Mouse (Mus musculus) inflammation-experienced regulatory T-cells (primary cell): ENCODE measurements around the gene Fancd2os. TPM values are rescaled to one million over a fixed set of nuclear protein-coding genes. Genes with fewer than 3 reads are reported as not detected.

ENCODE experiments used
- polyA plus RNA-seq, 2 experiments: library from polyadenylated mRNA; unstranded; fragments of 100-300 nt; shearing (Covaris generic); gene quantifications; one replicate each; pipeline ENCODE4 v1.2.1; 2017

The Fancd2os gene
- not detected for polyA plus RNA-seq

GRCm38 (mm10) chr6:113600543-113601139 lies at the start of gene Fancd2os:
Gene Fancd2os (minus strand): TSS chr6:113600715.

DNA sequence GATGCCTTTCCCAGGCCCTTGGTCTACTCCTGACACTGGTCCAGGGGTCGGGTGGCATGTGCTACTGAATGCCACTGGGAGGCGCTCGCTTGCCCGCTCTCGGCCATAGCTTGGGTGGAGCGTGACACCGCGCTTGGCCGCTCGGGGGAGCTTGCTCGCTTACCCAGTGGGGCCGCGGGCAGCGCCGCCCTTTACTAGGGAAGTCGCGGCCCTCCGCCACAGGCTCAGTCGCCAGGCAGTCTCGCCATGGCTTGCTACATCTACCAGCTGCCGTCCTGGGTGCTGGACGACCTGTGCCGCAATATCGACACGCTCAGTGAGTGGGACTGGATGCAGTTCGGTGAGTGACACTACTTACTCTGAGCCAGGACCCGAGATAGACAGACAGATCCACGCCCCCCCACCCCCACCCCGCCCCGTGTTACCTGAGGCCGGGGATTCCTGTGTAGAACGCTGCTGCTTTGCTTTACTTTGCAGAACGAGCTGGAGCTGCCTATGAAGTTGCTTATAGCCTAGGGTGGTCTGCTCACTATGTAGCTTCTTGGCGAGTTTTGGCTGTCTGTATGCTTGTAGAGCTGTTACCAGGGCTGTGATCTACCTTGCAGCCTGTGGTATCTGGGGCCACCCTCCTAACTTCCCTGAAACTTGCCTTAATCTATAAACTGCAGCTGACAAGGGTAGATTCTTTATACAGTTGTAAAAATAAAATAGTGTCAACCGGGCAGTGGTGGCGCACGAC lies 38.0 kb upstream of the Fancd2os start, which contains the start of gene Irak2:
TSS of gene Irak2 (plus strand) at position 166 of the 739 bp plus-strand sequence.

GRCm38 (mm10) chr6:113623941-113624751 lies 23.6 kb upstream of the Fancd2os start, which contains the start of gene Vhl:
Gene Vhl (plus strand): TSS chr6:113623959.

GRCm38 (mm10) chr6:113604432-113605223 lies 4.1 kb upstream of the Fancd2os start, which contains the start of gene Brk1:
Gene Brk1 (plus strand): TSS chr6:113604772.

Other genes with a start within 250 kb of the Fancd2os start
- gene Tada3, start 222.8 kb downstream of the Fancd2os start, polyA plus RNA-seq, result 10 to 100 TPM; 51.2 to 56.4 TPM
- 100 to 1,000 TPM; 468 to 469 TPM for gene Arpc4, start 222.6 kb downstream of the Fancd2os start, polyA plus RNA-seq
- 10 to 100 TPM; 15.7 to 18.9 TPM for gene Ttll3, start 211.5 kb downstream of the Fancd2os start, polyA plus RNA-seq
- 10 to 100 TPM; 17.1 to 17.9 TPM for gene Rpusd3, start 181.4 kb downstream of the Fancd2os start, polyA plus RNA-seq
- gene Cidec, start 165.0 kb downstream of the Fancd2os start, polyA plus RNA-seq, result 1 to 10 TPM in 1 of 2 experiments, not detected in 1; 1.4 TPM
- gene Jagn1, start 158.1 kb downstream of the Fancd2os start, polyA plus RNA-seq, result 10 to 100 TPM; 48.3 to 61.5 TPM
- gene Il17re, start 142.2 kb downstream of the Fancd2os start, polyA plus RNA-seq, result 1 to 10 TPM in 1 of 2 experiments, under 1 TPM in 1; 0.54 to 7.3 TPM
- gene Il17rc, start 129.3 kb downstream of the Fancd2os start, polyA plus RNA-seq, result under 1 TPM; 0.31 to 0.89 TPM
- gene Creld1, start 117.4 kb downstream of the Fancd2os start, polyA plus RNA-seq, result 10 to 100 TPM in 1 of 2 experiments, 1 to 10 TPM in 1; 9.9 to 12.6 TPM
- gene Prrt3, start 98.8 kb downstream of the Fancd2os start, polyA plus RNA-seq, result under 1 TPM; 0.35 to 0.73 TPM
- gene Emc3, start 69.1 kb downstream of the Fancd2os start, polyA plus RNA-seq, result 10 to 100 TPM; 82.2 to 89.7 TPM
- 1 to 10 TPM; 3.4 to 6.1 TPM for gene Fancd2, start 69.0 kb downstream of the Fancd2os start, polyA plus RNA-seq
- 100 to 1,000 TPM; 225 to 236 TPM for gene Brk1, start 4.1 kb upstream of the Fancd2os start, polyA plus RNA-seq
- 10 to 100 TPM; 28.3 to 29.5 TPM for gene Vhl, start 23.2 kb upstream of the Fancd2os start, polyA plus RNA-seq
- 10 to 100 TPM; 41.7 to 44.1 TPM for gene Irak2, start 37.8 kb upstream of the Fancd2os start, polyA plus RNA-seq
- gene Tatdn2, start 96.3 kb upstream of the Fancd2os start, polyA plus RNA-seq, result 1 to 10 TPM; 8.0 to 8.2 TPM
- under 1 TPM in 1 of 2 experiments, not detected in 1; 0.30 TPM for gene Ghrl, start 119.2 kb upstream of the Fancd2os start, polyA plus RNA-seq
- 100 to 1,000 TPM; 162 to 166 TPM for gene Sec13, start 140.0 kb upstream of the Fancd2os start, polyA plus RNA-seq